Mouse (Mus musculus) neutrophil, adult 59 days (primary cell): ENCODE data around the gene Rbak. TPM values are rescaled to one million over a fixed set of nuclear protein-coding genes. Genes with fewer than 3 reads are reported as not detected.

Experiments
- total RNA-seq, 2 experiments: library from RNA; stranded (reverse); gene quantifications; 1 replicate in 1 of 2; 2 replicates in 1 of 2; pipeline ENCODE4 v1.2.4; 2023

The Rbak gene
- 1 to 10 TPM; 4.4 to 5.4 TPM for total RNA-seq

DNA sequence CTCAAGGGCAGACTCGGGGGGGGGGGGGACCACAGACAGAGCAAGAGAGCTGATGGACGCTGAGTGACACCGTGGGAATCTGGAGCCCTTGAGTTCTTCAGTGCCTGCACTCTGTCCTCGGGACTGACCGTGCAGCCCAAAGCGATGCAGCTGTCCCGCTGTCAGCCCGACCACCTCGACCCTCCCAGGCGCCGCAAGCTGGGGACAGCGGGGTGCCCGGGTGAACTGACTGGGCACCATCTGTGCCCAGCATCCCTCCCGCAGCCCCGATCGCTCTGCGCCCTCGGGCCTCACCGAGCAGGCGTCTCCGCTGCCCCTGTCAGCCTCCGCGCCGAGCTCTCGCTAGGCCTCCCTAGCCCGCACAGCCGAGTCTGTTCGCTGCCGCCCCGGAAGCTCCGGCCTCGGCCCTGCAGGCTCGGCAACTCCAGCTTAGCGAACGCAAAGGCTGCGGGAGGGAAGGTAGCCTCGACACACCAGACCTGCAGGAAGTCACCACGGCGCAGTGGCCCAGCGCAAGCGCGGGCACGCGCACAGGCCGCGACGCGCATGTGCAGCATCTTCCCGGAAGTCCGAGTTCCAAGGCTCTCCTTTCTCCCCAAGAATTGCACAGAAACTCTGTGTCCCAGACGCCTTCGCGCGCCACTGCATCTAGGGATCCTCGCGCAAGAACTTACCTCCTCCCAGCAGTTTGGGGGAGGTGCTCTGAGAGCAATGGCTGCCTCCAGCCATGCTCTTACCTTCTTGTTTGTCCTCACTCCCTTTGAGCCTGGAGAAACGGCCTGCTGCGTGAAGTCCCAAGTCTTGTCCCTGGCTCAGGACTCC lies at the start of gene Rbak, which contains the start of gene Spdye4b:
TSS of gene Rbak (minus strand) at position 521 of the 822 bp plus-strand sequence.
TSS of gene Spdye4b (plus strand) at position 763 of the 822 bp plus-strand sequence.

DNA sequence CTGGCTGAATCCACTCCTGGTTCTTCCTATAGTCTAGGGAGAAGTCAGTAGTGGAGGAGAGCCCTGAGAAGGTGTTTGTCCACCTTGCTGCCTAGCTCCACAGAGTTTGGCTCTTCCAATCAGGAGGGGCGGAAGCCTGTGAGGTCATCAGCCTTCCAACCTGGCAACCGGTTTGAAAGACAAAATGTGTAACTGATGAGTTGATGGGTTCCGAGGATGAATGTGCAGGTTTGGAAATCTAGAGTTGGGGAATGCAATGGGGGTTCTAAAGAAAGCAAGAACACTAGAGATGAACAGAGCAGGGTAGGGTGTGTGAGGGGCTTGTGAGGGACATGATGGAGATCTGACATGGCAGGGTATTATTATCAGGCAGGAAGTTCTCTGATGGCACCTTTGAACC lies 46.2 kb upstream of the Rbak start, which contains the start of gene Spdye4a:
TSS of gene Spdye4a (minus strand) at position 101 of the 400 bp plus-strand sequence.

DNA sequence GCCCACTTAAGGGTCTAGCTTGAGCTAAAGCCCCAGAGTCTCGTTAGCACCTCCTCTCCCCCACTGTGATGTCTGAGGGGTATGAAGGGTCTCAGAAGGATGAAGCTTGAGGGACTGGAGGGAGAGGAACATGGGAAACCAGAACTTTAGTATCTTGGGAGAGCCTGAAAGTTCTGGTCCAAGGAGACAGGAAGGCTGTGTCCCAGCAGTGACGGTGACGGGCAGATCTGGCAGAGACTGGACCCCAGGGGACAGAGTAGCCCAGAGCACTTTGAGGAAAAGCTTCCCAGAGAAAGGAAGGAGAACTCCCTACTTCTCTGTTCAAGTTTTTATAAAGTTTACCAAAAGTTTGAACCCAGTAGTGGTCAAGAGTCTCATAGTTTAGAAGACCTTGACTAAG lies 33.1 kb downstream of the Rbak start, which contains the start of gene Olfr718-ps1:
TSS of gene Olfr718-ps1 (minus strand) at position 101 of the 400 bp plus-strand sequence.

Other genes with a start within 250 kb of the Rbak start
- gene Fscn1, start 220.4 kb downstream of the Rbak start, total RNA-seq, result under 1 TPM; 0.40 to 0.49 TPM
- 10 to 100 TPM; 56.1 to 56.7 TPM for gene Rnf216, start 67.8 kb downstream of the Rbak start, total RNA-seq
- under 1 TPM; 0.29 to 0.31 TPM for gene Olfr718-ps1, start 33.2 kb downstream of the Rbak start, total RNA-seq
- gene Spdye4b, start 242 bp upstream of the Rbak start, total RNA-seq, result not detected
- gene Spdye4a, start 46.1 kb upstream of the Rbak start, total RNA-seq, result not detected
- gene Zfp12, start 54.4 kb upstream of the Rbak start, total RNA-seq, result 1 to 10 TPM; 5.9 to 6.2 TPM
- gene Zfp316, start 89.2 kb upstream of the Rbak start, total RNA-seq, result 1 to 10 TPM; 1.2 to 2.0 TPM
- gene Zfp853, start 112.8 kb upstream of the Rbak start, total RNA-seq, result under 1 TPM in 1 of 2 experiments, not detected in 1; 0.29 TPM
- gene E130309D02Rik, start 134.6 kb upstream of the Rbak start, total RNA-seq, result 10 to 100 TPM; 19.7 to 20.0 TPM
- 10 to 100 TPM; 34.3 to 36.5 TPM for gene Zdhhc4, start 148.5 kb upstream of the Rbak start, total RNA-seq
- gene Grid2ip, start 176.6 kb upstream of the Rbak start, total RNA-seq, result not detected
- 10 to 100 TPM; 42.2 to 43.3 TPM for gene Kdelr2, start 223.1 kb upstream of the Rbak start, total RNA-seq